Mouse (Mus musculus) kidney, adult 11 months (tissue): ENCODE measurements at regions not wholly inside any gene's neighbourhood (a gene's known extent, or its start where the extent isn't known, plus 50 kb on each side); places are given as distances from the start of the nearest gene placed in this dataset.

Source experiments
- DNase-seq: peaks from one replicate; pipeline ENCODE4 v3.0.0; 2022

GRCm38 (mm10) chr3:66646251-66646650, 334.9 kb upstream of the Rsrc1 start:
- DNase-seq = no peak

DNA sequence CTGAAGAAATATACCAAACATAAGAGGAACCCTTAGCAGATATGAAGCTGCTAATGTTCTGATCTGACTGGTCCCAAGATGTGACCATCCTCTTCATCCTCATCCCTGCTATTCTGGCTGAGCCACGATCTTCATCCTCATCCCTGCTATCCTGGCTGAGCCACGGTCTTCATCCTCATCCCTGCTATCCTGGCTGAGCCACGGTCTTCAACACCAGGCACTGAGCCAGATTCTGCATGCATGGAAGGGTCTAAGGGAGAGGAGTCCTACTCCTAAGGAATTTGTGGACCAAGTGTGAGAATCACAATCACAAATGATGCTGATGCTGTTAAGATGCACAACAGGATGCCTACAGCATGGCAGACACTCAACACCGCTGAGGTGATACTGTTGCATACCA, 331.9 kb upstream of the Rsrc1 start:
- DNase-seq = no peak

- DNase-seq = no peak
Measured at GRCm38 (mm10) chr3:66650076-66650748, 331.0 kb upstream of the Rsrc1 start.

DNA sequence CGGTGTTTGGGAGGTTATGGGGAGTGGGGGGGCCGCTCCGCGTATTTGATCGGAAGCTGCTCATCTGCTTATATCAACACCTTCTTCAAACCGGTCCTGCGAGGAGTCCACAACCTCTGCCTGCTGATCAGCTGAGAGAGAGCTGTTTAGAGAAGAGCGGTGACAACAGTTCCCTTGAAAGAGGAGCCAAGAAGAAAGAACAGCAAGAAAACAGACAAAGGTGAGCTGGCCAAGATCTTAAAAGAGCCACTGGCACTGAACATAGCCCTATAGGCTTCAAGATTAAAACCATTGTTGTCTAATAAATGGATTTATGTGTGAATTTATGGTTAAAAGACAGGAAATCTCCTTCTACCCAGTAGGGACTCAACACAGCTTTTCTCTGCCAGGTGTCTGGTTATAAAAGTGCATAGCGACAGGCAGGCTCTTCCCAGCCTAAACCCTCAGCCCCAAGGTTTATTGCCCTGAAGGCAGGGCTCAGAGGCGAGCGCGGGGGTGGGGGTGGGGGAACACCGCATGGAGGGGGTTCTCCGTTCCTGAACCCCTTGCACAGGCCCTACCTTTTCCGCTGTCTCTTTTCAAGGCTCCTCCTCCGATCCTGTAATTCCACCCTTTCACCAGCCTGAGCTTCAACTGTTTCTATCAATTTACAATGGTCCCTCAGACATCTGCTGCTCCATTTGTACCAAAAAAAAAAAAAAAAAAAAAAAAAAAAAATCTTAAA, 330.3 kb upstream of the Rsrc1 start:
- no peak for DNase-seq

GRCm38 (mm10) chr3:66652139-66652846, 328.9 kb upstream of the Rsrc1 start:
- DNase-seq = no peak

DNA sequence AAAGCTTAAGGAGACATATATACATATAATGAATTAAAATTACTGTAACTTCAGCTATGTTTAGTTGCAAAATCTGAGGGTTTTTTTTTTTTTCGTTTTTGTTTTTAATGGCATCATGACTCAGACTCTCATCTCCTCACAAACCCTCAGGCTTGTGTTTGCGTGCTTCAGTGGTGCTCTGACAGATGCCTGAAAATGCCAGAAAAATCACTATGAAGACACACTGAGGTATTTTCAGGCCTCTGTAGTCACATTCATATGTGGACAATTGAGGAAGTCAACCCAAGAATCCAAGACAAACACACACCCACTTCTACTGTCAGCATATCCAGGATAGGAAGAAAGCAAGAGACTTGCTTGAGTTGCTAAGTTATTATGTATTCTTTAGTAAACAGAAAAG, 327.2 kb upstream of the Rsrc1 start:
- no peak for DNase-seq

DNA sequence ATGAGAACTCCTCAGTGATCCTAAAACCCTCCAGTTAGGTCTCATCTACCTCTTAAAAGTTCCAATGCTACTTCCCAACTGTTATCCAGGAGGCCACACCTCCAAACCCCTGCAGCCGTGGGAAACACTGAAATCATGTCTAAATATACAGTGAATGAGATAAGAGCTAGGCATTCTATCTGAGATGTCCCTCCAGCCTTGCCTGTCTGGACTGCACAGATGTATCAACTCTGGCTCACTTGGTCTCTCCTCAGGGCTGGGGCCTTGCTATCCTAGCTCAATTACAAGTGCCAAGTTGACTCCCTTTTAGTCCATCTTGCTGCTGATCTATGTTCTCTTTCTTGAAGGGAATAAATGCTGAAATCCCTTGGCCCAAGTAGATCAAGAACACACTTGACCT, 326.3 kb upstream of the Rsrc1 start:
- DNase-seq = no peak

DNA sequence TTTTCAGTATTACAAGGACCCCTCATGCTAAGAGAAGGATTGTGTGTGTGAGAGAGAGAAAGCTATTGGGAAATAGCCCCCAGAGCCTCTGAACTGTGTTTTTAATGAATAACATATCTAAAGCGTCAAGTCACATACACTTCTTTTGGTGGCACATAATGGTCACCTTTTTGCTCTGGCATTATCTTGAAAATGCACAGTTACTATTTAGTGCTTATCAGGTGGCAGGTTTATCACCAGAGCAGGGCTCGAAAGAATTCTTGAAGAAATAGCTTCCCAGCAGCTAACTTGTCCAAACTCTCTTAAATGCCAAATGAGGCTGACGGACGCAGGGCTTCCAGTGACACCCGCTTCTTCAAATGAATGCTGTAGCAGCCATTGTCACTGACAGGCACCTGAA, 324.7 kb upstream of the Rsrc1 start:
- DNase-seq = no peak

DNA sequence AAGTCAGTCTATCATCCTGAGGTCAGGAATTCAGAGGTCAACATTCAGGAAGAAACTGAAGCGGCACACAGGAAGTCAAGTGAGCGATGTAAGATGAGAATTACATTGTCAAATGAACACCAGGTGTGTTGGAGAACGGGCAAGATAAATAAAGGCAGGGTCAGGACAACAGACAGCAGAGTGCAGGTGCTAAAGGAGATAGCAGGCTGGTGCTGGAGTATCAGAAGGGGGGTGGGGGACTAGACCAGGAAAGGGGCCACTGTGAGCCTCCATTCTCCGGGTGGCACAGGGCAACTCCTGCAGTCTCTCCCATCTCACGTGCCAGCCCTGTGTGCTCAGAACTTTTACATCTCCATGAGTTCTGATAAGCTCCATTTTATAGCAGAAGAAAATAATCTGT, 320.6 kb upstream of the Rsrc1 start:
- DNase-seq = no peak

- no peak for DNase-seq
Measured at GRCm38 (mm10) chr3:66661826-66662618, 319.2 kb upstream of the Rsrc1 start.

DNA sequence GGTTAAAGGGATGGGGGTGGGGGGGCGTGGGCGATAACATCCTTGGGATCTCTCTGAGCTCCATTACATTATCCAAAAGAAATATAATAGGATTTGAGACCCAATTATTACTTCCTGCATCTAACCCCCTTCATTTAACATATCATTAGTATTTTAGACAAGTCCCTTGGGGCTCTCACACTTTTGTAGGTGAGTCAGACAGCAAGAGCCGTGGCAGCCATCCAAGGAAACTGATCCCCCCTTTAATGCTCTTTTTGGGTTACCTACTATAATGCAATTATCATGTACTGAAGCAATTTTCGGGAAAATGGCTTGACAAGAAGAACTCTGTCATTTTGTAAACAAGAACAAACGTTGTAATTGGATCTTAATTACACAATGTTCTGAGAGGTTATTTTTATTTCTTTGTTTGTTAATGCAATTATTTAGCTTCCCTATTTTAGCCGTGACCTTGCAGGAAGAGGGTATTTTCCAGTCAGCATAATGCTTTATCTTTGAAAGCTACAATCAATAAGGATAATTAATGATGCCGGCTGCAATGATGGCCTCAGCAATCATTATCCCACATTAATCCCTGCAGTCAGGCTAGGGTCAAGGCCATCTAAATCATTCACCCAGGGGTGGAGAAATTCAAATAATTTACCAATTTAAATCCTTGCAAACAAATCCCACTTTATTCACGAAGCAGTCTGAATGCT, 297.5 kb upstream of the Rsrc1 start:
- no peak for DNase-seq

GRCm38 (mm10) chr3:66684287-66684903, 296.8 kb upstream of the Rsrc1 start:
- DNase-seq = no peak

DNA sequence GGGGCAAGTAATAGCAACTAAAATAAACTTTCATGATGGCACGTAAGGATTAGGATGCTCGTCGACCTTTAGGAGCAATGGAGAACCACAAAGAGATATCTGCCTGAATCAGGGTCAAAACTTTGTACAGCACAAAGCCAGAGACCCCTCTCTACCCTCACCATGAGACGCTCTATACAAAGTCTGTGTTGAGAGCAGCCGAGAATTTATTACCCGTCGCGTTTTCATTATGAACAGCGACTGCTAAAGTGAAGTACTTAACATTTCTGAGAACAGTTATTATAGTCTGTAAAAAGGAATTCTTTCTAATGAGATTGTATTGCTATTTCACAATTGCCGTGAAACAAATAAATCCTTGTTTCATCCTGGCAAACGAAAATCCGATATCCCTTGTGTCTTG, 296.1 kb upstream of the Rsrc1 start:
- DNase-seq = no peak

GRCm38 (mm10) chr3:66687126-66687525, 294.1 kb upstream of the Rsrc1 start:
- DNase-seq = no peak

DNA sequence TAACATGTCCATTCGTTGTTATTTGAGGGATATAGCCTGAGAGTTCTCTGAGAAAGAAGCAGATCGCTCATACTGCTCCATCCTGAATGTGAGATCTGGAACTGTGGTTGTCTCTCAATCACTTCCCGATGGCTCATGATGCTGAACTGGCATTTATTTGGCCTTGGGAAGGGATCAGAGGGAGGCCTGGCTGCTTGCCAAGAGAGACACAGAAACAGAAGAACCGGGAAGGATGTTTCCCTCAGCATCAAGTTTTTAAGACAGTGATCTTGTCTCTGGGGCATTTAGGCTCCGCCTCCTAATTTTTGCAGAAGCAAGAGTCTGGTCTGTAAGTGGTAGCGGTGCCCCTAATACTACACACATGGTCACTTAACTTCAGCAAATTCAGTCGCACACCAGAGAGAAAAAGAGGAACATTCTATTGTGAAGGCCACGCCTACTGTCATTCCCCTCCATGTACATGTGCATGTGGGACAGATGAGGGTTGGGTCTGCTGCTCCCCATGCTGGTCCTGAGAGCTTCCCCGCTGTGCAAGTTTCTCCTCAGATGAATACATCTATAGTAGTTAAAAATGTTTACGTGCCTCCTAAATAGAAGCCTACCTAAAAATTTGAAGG, 290.2 kb upstream of the Rsrc1 start:
- DNase-seq = no peak

DNA sequence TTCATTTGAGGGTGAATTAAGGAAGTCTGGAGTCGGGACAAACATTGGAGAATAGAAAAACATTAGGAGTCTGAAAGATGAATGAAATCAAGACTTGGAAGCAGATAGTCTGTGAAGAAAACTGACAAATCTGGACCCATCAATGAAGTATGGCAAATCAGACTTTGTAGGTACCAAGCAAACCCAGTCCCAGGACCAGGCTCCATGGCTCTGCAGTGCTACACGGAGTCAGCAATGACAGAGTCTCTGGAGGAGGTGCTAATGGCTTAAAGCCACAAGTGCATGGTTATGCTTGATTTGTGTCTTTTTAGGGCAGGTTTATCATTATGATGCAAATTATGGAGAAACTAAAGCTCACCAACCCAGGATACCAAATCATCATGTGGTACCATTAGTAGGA, 286.1 kb upstream of the Rsrc1 start:
- no peak for DNase-seq

DNA sequence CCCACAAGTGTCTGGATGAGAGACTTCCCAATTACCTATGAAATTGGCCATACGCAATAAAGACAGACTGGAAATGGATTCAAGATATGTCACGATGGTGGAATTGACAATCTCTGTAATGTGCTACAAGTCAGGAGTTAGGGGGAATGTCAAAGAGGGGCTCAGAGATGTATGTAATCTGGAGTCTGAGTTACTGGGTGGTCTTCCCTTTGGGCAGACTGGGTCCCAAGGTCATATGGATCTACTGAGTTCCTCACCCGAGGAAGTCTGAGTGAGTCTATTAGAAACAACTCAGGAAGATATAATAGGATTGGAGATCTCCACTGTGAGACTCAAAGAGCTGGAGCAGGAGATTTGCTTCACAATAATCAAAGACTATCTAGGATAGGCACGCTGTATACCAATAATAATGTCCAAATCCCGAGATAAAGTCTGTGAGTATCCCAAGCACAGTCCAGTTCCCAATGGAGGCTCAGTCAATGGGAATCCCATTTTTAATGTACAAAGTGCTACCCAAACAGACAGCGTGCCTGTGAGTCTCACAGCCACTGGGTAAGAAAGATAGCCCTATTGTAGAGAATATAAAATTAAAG, 285.4 kb upstream of the Rsrc1 start:
- no peak for DNase-seq

DNA sequence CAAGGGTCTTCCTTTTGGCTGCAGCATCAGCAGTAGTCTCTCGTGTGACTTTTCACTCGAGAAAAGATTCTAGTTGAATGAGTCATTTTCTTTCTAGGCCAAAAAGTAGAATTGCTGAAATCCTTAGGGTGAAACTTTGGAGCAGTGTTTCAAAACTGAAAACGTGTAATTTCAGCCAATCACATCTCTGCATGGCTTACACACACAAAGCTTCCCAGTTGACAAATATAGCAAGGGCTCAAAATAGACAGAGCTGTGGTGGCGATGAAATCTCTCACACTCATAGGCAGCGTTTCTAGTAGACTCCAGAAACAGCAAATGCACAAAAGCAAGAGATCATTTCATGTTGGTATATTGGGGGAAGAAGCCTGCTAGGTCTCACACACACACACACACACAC, 283.1 kb upstream of the Rsrc1 start:
- no peak for DNase-seq

DNA sequence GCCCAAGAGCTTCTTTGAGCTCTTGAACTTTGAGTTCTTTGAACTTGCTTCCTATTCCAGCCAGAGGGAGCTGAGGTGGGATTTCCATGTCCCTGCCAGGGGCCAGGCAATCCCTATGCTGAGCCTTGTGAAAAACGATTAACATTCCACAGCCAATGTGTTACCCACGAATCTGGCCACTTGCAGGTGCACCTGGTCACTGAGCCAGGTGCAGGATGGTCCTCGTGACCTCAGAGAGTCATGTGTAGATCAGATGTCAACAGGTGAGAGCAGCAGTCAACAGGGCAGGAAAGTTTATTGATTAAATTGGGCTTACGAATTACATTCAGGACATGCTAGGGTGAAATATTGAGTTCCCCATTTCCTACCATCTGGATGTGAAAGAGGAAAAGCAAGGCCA, 275.4 kb upstream of the Rsrc1 start:
- DNase-seq = no peak

- no peak for DNase-seq
Measured at GRCm38 (mm10) chr3:66735468-66735867, 245.7 kb upstream of the Rsrc1 start.
